Mouse (Mus musculus) C2C12 (cell line): Measurements from ENCODE around the gene Cep135.

ENCODE experiments used
- CEBPB ChIP-seq: IDR thresholded peaks from one replicate; pipeline ENCODE4 v1.6.1; 2011; ENCODE audit warnings: low read depth, mild to moderate bottlenecking, control low read depth, moderate library complexity
- CTCF ChIP-seq: IDR thresholded peaks from one replicate; pipeline ENCODE4 v1.5.1; 2011; ENCODE audit not compliant: control insufficient read depth, insufficient read depth, insufficient read length

DNA sequence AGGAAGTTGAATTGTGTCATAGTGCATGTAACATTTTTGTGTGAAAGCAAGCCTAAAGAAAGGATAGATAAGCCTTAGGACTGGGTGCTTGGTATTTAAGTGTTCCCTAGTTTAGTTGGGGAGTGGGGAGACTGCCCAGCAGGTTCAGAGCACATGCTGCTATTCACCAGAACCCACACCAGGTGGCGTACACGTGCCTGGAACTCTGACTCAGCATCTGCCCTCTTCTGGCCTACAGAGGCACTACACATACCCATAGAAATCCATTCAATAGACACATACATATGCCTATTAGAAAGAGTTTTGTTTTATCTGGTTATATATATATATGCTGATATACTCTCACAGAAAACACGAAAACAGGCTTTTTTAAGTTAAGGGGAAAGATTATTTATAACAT is 23.2 kb upstream of the Cep135 start:
- TF ChIP-seq CTCF (peak; percentile 94), CEBPB (no peak)
